Mouse (Mus musculus): ENCODE measurements around the gene 5730522E02Rik.

Gene 5730522E02Rik

GRCm38 (mm10) chr11:25848824-25849644, 361.5 kb downstream of the 5730522E02Rik start:
- DNase-seq (ENCODE audit: inconsistent age in 2 of 2, low spot score in 1 of 2): no peak

DNA sequence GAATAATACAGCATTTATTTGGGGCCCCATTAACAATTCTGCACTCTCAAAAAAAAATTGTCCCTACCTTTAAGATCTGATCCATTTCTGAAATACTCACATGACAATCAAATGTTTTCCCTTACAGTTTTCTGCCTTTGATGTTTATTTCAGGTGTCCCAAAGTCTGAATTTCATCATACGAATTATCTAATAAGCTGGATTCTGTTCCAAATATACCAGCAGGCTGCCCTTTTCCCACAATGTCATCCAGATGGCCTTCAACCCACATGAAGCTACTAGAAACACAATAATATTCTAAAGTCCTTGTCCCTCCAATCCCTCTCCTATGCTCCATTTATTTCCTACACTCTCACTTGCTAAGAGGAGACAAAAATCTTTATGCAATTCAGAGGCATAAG, 372.1 kb downstream of the 5730522E02Rik start:
- no peak for DNase-seq (ENCODE audit: inconsistent age in 2 of 2, low spot score in 1 of 2)

- no peak for DNase-seq (ENCODE audit: inconsistent age in 2 of 2, low spot score in 1 of 2)
Observed at GRCm38 (mm10) chr11:25819789-25820188, 390.8 kb downstream of the 5730522E02Rik start.

GRCm38 (mm10) chr11:25813446-25813845, 397.1 kb downstream of the 5730522E02Rik start:
- DNase-seq (ENCODE audit: inconsistent age in 2 of 2, low spot score in 1 of 2): no peak

- no peak for DNase-seq (ENCODE audit: inconsistent age in 2 of 2, low spot score in 1 of 2)
Observed at GRCm38 (mm10) chr11:25787691-25788090, 422.9 kb downstream of the 5730522E02Rik start.

DNA sequence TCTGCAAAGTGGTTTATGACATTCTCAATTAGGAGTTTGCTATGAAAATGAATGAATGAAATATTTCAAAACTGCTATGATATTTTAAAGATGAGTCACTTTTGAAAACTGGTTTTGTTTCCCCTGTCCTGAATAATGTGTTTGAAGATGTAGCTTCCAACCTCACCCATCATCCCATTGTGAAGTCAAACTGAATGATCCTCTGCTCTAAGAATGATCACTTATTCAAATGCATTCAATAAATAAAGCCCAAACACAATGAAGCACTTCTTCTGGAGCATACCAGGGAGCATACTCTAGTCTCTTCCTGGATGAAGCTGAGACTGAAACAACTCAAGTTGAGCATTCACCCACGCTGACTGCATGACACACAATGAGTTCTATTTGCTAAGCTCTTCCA, 438.3 kb downstream of the 5730522E02Rik start:
- no peak for DNase-seq (ENCODE audit: inconsistent age in 2 of 2, low spot score in 1 of 2)

GRCm38 (mm10) chr11:25770991-25771568, 439.5 kb downstream of the 5730522E02Rik start:
- no peak for DNase-seq (ENCODE audit: inconsistent age in 2 of 2, low spot score in 1 of 2)

DNA sequence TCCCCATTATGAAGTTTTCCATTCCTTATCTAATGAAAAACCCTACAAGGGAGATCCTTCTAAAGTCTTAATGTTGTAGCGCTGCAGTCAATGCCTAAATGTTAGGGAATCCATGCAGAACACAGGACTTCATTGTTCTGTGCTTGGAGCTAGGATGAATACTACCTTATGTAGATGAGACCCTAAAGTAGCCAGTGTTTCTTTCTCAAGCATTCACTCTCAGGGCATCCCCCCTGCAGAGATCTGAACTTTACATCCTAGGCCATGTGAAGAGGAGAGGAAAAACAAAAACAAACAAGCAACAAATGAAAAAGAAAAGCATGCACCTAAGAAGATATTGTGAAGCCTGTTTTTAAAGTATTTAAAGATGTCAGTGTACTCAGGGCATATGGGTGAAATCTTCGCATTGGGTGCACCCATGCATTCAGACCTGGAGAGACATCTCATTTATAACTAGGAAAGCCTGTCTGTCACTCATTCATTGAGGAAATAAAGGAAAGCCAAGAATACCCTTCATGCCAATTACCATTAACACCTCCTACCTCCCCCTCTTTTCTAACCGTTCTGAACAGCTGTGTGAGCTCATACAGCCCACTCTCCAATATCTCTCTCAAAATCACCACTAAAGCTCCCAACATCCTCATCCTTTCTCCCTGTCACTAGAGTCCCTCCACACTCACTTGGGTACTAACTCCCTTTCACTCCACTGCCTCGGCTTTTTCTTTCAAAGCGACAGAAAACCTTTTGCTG, 442.8 kb downstream of the 5730522E02Rik start:
- no peak for DNase-seq (ENCODE audit: inconsistent age in 2 of 2, low spot score in 1 of 2)

DNA sequence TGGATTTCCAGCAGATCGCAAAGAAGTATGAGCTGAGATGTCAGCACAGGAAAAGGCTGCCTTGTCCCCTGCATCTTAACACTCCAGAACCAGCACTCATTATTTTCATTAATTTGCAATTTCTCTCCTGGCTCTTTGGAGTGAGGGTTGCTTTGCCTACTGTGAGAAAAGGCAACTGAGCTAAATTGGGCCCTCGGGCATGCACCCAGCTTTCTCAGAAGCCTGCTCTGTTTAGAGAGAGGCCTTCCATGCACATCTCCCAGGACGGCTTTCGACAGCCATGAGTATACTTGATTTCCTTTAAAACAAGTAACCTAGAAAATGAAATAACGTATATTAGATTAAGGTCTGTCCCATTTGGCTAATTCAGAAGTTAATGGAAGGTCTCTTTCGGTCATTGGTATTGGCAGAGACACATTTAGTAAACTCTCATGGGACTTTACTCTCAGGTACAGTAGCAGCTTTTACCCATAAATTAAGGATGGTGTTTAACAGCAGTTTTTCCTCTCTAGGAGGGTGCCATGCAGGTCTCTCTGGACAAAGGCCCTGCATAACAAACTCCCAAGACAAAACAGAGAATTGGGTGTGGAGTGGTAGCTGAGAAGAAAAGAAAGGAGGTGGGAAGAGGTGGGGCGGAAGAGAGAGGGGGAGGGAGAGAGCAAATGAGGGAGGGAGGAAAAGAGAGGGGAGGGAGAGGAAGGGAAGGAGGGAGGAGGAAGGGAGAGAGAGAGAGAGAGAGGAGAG, 457.2 kb downstream of the 5730522E02Rik start:
- no peak for DNase-seq (ENCODE audit: inconsistent age in 2 of 2, low spot score in 1 of 2)

DNA sequence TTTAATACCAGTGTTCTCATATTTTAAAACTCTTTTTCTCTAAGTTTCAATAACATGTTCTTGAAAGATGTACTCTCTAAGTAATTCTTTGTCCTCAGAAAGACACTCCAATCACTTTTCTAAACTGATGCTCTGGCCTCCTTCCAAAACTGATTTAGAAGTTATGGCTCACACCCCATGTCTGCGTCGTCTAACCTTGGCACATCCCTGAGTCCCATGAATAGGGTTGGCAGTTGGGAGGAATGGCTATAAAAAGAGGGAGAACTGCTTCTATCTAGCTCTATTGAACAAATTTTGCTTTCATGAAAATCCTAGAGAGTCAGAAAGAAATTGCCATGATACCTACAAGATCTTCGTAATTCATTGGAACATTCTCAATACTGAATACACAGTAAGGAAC, 458.1 kb downstream of the 5730522E02Rik start:
- no peak for DNase-seq (ENCODE audit: inconsistent age in 2 of 2, low spot score in 1 of 2)

DNA sequence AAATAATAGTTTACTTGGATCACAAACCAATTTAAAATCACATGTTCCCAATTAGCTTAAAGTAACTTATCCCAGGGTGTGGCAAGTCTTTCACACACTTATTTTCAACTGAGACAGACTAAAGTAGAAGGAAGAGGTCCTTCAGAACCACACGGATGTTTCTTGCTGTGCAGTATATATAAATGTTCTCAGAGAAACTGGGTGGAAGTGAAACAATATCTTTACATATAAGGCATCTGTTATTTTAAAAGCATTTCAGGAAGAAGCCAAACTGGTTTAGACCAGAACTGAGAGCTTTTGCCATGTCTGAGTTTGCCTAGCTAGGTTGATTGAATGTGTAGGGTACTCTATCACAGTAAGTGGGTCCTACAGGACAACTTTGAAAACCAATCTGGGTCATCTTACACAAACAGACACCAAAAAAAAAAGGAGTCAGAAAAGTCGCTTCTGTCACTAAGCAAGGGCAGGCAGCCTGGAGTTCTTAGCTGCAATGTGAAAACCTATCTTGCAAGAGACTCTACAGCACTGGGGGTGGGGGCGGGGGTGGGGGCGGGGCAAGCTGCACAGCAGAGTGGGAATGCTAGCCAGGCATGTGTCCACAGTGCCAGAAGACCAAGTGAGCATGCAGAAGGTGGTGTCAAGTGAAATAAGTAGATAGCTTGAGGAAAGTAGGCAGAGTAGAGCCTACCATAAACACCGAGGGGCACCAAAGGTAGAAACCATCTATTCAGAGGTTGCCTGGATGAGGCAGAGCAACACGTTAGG, 463.3 kb downstream of the 5730522E02Rik start:
- no peak for DNase-seq (ENCODE audit: inconsistent age in 2 of 2, low spot score in 1 of 2)

GRCm38 (mm10) chr11:25743664-25744063, 466.9 kb downstream of the 5730522E02Rik start:
- DNase-seq (ENCODE audit: inconsistent age in 2 of 2, low spot score in 1 of 2): no peak

- no peak for DNase-seq (ENCODE audit: inconsistent age in 2 of 2, low spot score in 1 of 2)
Observed at GRCm38 (mm10) chr11:25737255-25737654, 473.3 kb downstream of the 5730522E02Rik start.

- no peak for DNase-seq (ENCODE audit: inconsistent age in 2 of 2, low spot score in 1 of 2)
Observed at GRCm38 (mm10) chr11:25729476-25729875, 481.1 kb downstream of the 5730522E02Rik start.

GRCm38 (mm10) chr11:25715447-25716321, 494.9 kb downstream of the 5730522E02Rik start:
- no peak for DNase-seq (ENCODE audit: inconsistent age in 2 of 2, low spot score in 1 of 2)

- no peak for DNase-seq (ENCODE audit: inconsistent age in 2 of 2, low spot score in 1 of 2)
Observed at GRCm38 (mm10) chr11:25710559-25710958, 500.0 kb downstream of the 5730522E02Rik start.

DNA sequence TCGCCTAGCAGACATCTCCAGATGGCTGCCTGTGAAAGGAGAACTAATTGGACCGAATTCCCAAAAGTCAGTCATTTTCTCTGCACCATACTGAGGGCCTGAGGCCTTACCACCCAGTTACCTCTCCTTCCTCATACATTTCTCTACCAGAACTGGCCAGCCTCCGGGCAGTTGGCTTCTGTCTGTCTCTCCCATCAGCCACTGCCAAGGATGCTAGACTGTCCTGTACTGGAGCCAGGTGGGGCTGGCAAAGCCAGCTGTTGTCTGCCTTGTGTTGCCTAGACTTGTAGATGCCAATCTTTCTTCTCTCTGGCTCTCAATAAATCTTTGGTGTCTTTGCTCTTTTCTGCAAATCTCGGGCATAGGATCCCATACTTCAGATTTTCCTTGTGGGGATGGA, 500.7 kb downstream of the 5730522E02Rik start:
- DNase-seq (ENCODE audit: inconsistent age in 2 of 2, low spot score in 1 of 2): no peak

GRCm38 (mm10) chr11:25704332-25705168, 506.0 kb downstream of the 5730522E02Rik start:
- DNase-seq (ENCODE audit: inconsistent age in 2 of 2, low spot score in 1 of 2): no peak

DNA sequence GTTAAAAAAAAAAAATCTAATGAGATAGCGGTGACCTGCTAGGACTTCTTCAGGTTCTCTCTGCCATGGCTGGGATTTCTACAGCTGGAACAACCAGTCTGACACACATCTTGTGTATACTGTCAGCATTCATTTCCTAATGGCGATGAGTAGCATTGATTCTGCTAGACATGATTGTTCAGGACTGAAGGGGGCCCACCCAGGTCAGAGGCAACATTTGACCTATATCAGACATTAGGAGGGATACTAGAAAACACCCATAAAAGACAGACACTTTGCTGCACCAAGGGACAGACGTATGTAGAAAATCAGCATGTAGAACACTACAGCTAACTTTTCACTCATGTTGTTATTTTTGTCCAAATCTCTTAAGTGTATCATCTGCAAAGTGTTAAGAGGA, 507.8 kb downstream of the 5730522E02Rik start:
- no peak for DNase-seq (ENCODE audit: inconsistent age in 2 of 2, low spot score in 1 of 2)
